Mouse (Mus musculus): ENCODE measurements around the gene Nmnat3.

GRCm38 (mm10) chr9:98299235-98299634, 12.0 kb downstream of the Nmnat3 start:
- TF ChIP-seq MAFK (IDR thresholded peaks at IDR 0.05; ENCODE audit: insufficient read depth, low read depth, low read length) (no peak), ZNF384 (IDR thresholded peaks at IDR 0.05; ENCODE audit: low read depth, low read length) (no peak)
